12 mouse cellular contexts compared by ENCODE assay signal in the genomic region with DNA sequence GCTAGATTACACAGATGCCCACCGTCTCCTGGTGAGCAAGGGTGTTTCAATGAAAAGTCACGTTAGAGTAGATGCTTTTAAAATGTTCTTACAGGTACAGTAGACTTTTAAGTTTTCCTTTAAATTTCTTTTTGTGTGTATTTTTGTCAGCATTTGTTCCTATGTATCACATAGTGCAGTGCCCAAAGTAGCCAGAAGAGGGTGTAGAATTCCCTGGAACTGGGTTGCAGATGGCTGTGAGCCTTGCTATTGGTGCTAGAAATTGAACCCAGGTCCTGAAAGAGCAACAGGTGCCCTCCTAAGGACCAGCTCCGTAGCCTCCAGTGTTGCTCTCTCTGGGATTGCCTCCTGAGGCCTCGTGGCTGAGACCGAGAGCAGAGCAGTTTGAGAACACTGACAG. TPM values are rescaled to one million over a fixed set of nuclear protein-coding genes. Genes with fewer than 3 reads are reported as not detected.
DNase-seq lines count a peak whose midpoint lies in the region; ATAC-seq and TF ChIP-seq lines count a peak whose summit lies in the region.
"Had no signal": no experiment of that assay in that cellular context is flagged by ENCODE, and none has a peak within 500 bp of the region (broad histone marks: within the 10 kb centered on the region; RNA-seq: fewer than 3 reads in every experiment).

No protein-coding gene starts in this region.

- H3K4me2 ChIP-seq in hindbrain, postnatal 0 days (ENCODE audit: low read depth, low read length): no peak overlapping the region
- H3K4me2 ChIP-seq in midbrain, embryonic 14.5 days (ENCODE audit: low read length): no peak overlapping the region
- H3K4me2 ChIP-seq in midbrain, embryonic 13.5 days (replicated peaks): no peak overlapping the region
- H3K4me2 ChIP-seq in stomach, embryonic 16.5 days (ENCODE audit: low read depth, low read length): no peak overlapping the region
- H3K4me2 ChIP-seq: embryonic facial prominence, embryonic 12.5 days; liver, embryonic 13.5 days had no signal

- H3K4me1 ChIP-seq in hindbrain, postnatal 0 days (ENCODE audit: insufficient read depth, low read length): no peaks in the 10 kb centered on the region
- no peaks in the 10 kb centered on the region for H3K4me1 ChIP-seq in hindbrain, embryonic 10.5 days (replicated peaks)
- no peaks in the 10 kb centered on the region for H3K4me1 ChIP-seq in midbrain, embryonic 14.5 days (ENCODE audit: control insufficient read depth, insufficient read depth, low read length)
- no peaks in the 10 kb centered on the region for H3K4me1 ChIP-seq in midbrain, embryonic 13.5 days (replicated peaks)
- no peaks in the 10 kb centered on the region; the same call in 1 of the 2 replicates for H3K4me1 ChIP-seq in cortical plate, adult 2 months (ENCODE audit: control insufficient read depth, insufficient read depth, low read length)
- H3K4me1 ChIP-seq in stomach, embryonic 16.5 days (ENCODE audit: control insufficient read depth, insufficient read depth, low read length): peaks cover 7% of the 10 kb centered on the region; the same call in 1 of the 2 replicates
- H3K4me1 ChIP-seq: embryonic facial prominence, embryonic 12.5 days had no signal

- TF ChIP-seq POLR2A in cortical plate, adult 2 months (IDR thresholded peaks at IDR 0.05; ENCODE audit: extremely low read depth, insufficient read depth, low read length): no peak

- no peak for DNase-seq in hindbrain, postnatal 0 days (ENCODE audit: low spot score)
- no peak for DNase-seq in hindbrain, embryonic 10.5 days (ENCODE audit: low spot score)
- peak; percentile 27 for DNase-seq in midbrain, embryonic 14.5 days
- DNase-seq in spleen, postnatal 14 days (ENCODE audit: low spot score in 2 of 2): no peak
- DNase-seq: gastrocnemius, postnatal 25 days; liver, embryonic 13.5 days; right cerebral cortex, adult 18-20 months had no signal

- no peak overlapping the region for H3K9ac ChIP-seq in hindbrain, postnatal 0 days (replicated peaks; ENCODE audit: low read length)
- no peak overlapping the region for H3K9ac ChIP-seq in midbrain, embryonic 14.5 days (replicated peaks; ENCODE audit: low read length)
- no peak overlapping the region for H3K9ac ChIP-seq in midbrain, embryonic 13.5 days (replicated peaks)
- H3K9ac ChIP-seq in stomach, embryonic 16.5 days (ENCODE audit: low read length): no peak overlapping the region
- H3K9ac ChIP-seq: embryonic facial prominence, embryonic 12.5 days; liver, embryonic 13.5 days had no signal

- TF ChIP-seq CTCF in hindbrain, postnatal 0 days (IDR thresholded peaks at IDR 0.05; ENCODE audit: low read depth): peak; percentile 48
- TF ChIP-seq CTCF in cortical plate, adult 2 months (IDR thresholded peaks at IDR 0.05; ENCODE audit: extremely low read depth, insufficient read depth, low read length): 0 out of 2 replicates have a peak, but pooled peaks have one; percentile 2

- no peak overlapping the region for H3K4me3 ChIP-seq in hindbrain, postnatal 0 days (ENCODE audit: low read length)
- no peak overlapping the region for H3K4me3 ChIP-seq in hindbrain, embryonic 10.5 days
- H3K4me3 ChIP-seq in midbrain, embryonic 14.5 days (replicated peaks; ENCODE audit: low read depth, low read length): no peak overlapping the region
- H3K4me3 ChIP-seq in midbrain, embryonic 13.5 days (replicated peaks): no peak overlapping the region
- no peak overlapping the region for H3K4me3 ChIP-seq in cortical plate, adult 2 months (ENCODE audit: insufficient read depth, low read length)
- H3K4me3 ChIP-seq in stomach, embryonic 16.5 days (replicated peaks; ENCODE audit: low read length): no peak overlapping the region
- H3K4me3 ChIP-seq: embryonic facial prominence, embryonic 12.5 days; liver, embryonic 13.5 days had no signal

- H3K27ac ChIP-seq in hindbrain, postnatal 0 days: no peak overlapping the region
- H3K27ac ChIP-seq in hindbrain, embryonic 10.5 days: no peak overlapping the region
- H3K27ac ChIP-seq in midbrain, embryonic 14.5 days (replicated peaks; ENCODE audit: low read depth, low read length): no peak overlapping the region
- H3K27ac ChIP-seq in midbrain, embryonic 13.5 days: no peak overlapping the region
- H3K27ac ChIP-seq in cortical plate, adult 2 months (ENCODE audit: insufficient read depth, low read length): no peak overlapping the region
- peak overlapping the region; percentile 30; the same call in 1 of the 2 replicates for H3K27ac ChIP-seq in stomach, embryonic 16.5 days (ENCODE audit: low read length)
- H3K27ac ChIP-seq: embryonic facial prominence, embryonic 12.5 days; liver, embryonic 13.5 days had no signal

- no peak for ATAC-seq in hindbrain, postnatal 0 days
- no peak for ATAC-seq in midbrain, embryonic 14.5 days (ENCODE audit: low FRiP score, low TSS enrichment)
- ATAC-seq in midbrain, embryonic 13.5 days: no peak
- no peak; the same call in 1 of the 2 replicates for ATAC-seq in stomach, embryonic 16.5 days (ENCODE audit: insufficient read depth, low FRiP score)
- no peak for ATAC-seq in frontal cortex, adult (ENCODE audit: low TSS enrichment)

- 91% methylated on average over 5 of the region's 5 CpGs for WGBS in hindbrain, postnatal 0 days
- 90% methylated on average over 5 of the region's 5 CpGs for WGBS in hindbrain, embryonic 10.5 days
- WGBS in midbrain, embryonic 14.5 days: 91% methylated on average over 5 of the region's 5 CpGs
- 94% methylated on average over 5 of the region's 5 CpGs for WGBS in midbrain, embryonic 13.5 days
- WGBS in stomach, embryonic 16.5 days: 64% methylated on average over 5 of the region's 5 CpGs

- H3K36me3 ChIP-seq in hindbrain, postnatal 0 days (ENCODE audit: insufficient read depth, low read length): peaks cover 76% of the 10 kb centered on the region
- H3K36me3 ChIP-seq in hindbrain, embryonic 10.5 days: peaks cover 98% of the 10 kb centered on the region
- peaks cover 95% of the 10 kb centered on the region for H3K36me3 ChIP-seq in midbrain, embryonic 14.5 days (ENCODE audit: control insufficient read depth, insufficient read depth, low read length)
- H3K36me3 ChIP-seq in midbrain, embryonic 13.5 days: peaks cover 98% of the 10 kb centered on the region
- peaks cover 7% of the 10 kb centered on the region; the same call in 1 of the 2 replicates for H3K36me3 ChIP-seq in stomach, embryonic 16.5 days (ENCODE audit: control insufficient read depth, insufficient read depth, low read length)

- no peaks in the 10 kb centered on the region for H3K9me3 ChIP-seq in hindbrain, postnatal 0 days (ENCODE audit: low read length)
- no peaks in the 10 kb centered on the region for H3K9me3 ChIP-seq in hindbrain, embryonic 10.5 days
- no peaks in the 10 kb centered on the region for H3K9me3 ChIP-seq in midbrain, embryonic 14.5 days (ENCODE audit: control insufficient read depth, low read length)
- H3K9me3 ChIP-seq in midbrain, embryonic 13.5 days: no peaks in the 10 kb centered on the region
- no peaks in the 10 kb centered on the region for H3K9me3 ChIP-seq in stomach, embryonic 16.5 days (replicated peaks; ENCODE audit: control insufficient read depth, low read length)
- H3K9me3 ChIP-seq: embryonic facial prominence, embryonic 12.5 days; liver, embryonic 13.5 days had no signal

- H3K27me3 ChIP-seq in hindbrain, postnatal 0 days (ENCODE audit: insufficient read depth, low read length): no peaks in the 10 kb centered on the region
- no peaks in the 10 kb centered on the region for H3K27me3 ChIP-seq in hindbrain, embryonic 10.5 days (ENCODE audit: insufficient read depth, poor library complexity, severe bottlenecking)
- no peaks in the 10 kb centered on the region for H3K27me3 ChIP-seq in midbrain, embryonic 14.5 days (ENCODE audit: control insufficient read depth, insufficient read depth, low read length)
- H3K27me3 ChIP-seq in midbrain, embryonic 13.5 days: no peaks in the 10 kb centered on the region
- H3K27me3 ChIP-seq in stomach, embryonic 16.5 days (ENCODE audit: control insufficient read depth, insufficient read depth, low read length): no peaks in the 10 kb centered on the region
- H3K27me3 ChIP-seq: embryonic facial prominence, embryonic 12.5 days; liver, embryonic 13.5 days had no signal

RNA-seq across cellular contexts. Expression of a gene that starts 39.1 kb away (rescaled TPM):
- 5.9 and 9.8 TPM in 2 replicates for total RNA-seq in hindbrain, postnatal 0 days (2014; rRNA removed)
- polyA plus RNA-seq in hindbrain, postnatal 0 days (2015; fragmentation: Nextera tagmentation; extraction: Ambion mirVana): 11.7 and 14.1 TPM in 2 replicates
- 22.9 and 34.4 TPM in 2 replicates for polyA plus RNA-seq in hindbrain, embryonic 10.5 days (2016; fragmentation: Nextera tagmentation; extraction: Ambion mirVana)
- 11.5 and 14.4 TPM in 2 replicates for polyA plus RNA-seq in midbrain, embryonic 14.5 days (2014; fragmentation: Nextera tagmentation; extraction: Ambion mirVana)
- 19.6 and 19.9 TPM in 2 replicates for polyA plus RNA-seq in midbrain, embryonic 13.5 days (2015; fragmentation: Nextera tagmentation; extraction: Ambion mirVana)
- polyA plus RNA-seq in cortical plate, adult 2 months (2012; rRNA removed): 13.4 and 14.3 TPM in 2 replicates
- polyA plus RNA-seq in stomach, embryonic 16.5 days (2015; fragmentation: Nextera tagmentation; extraction: Ambion mirVana): 34.0 and 40.4 TPM in 2 replicates
